Mouse (Mus musculus) ES-E14 (cell line): ENCODE measurements around the gene Bspry. TPM values are rescaled to one million over a fixed set of nuclear protein-coding genes. Genes with fewer than 3 reads are reported as not detected.

Experiments used
- DNase-seq: peaks from one replicate; pipeline ENCODE4 v3.0.0-alpha.2; 2013; ENCODE audit warnings: low read depth, low spot score
- H3K27ac ChIP-seq: 2 replicates; pipeline ENCODE4 v1.5.1; 2012; ENCODE audit warnings: low read depth, mild to moderate bottlenecking, low read length, moderate library complexity, mixed read lengths; ENCODE audit not compliant: poor library complexity, insufficient read depth, severe bottlenecking
- H3K36me3 ChIP-seq: 2 replicates; pipeline ENCODE4 v1.6.1; 2012; ENCODE audit warnings: mild to moderate bottlenecking, low read length, moderate library complexity, mixed read lengths; ENCODE audit not compliant: control insufficient read depth, poor library complexity, insufficient read depth, severe bottlenecking
- H3K4me1 ChIP-seq, 2 experiments: fragments of 150-350 bp in 1 of 2; sonication (generic) in 1 of 2; 2 replicates each; pipeline ENCODE4 v1.6.1; 2012; ENCODE audit warnings: low read length in 2 of 2, mild to moderate bottlenecking in 1 of 2, mixed read lengths in 1 of 2; ENCODE audit not compliant: control insufficient read depth in 2 of 2, insufficient read depth in 2 of 2, poor library complexity in 1 of 2
- H3K4me3 ChIP-seq, 2 experiments: fragments of 150-350 bp in 1 of 2; sonication (generic) in 1 of 2; 2 replicates each; pipeline ENCODE4 v1.5.1; 2012; ENCODE audit warnings: low read length in 2 of 2, low read depth in 1 of 2, mild to moderate bottlenecking in 1 of 2, mixed read lengths in 1 of 2; ENCODE audit not compliant: insufficient read depth in 1 of 2, poor library complexity in 1 of 2, severe bottlenecking in 1 of 2
- H3K9ac ChIP-seq: 2 replicates; pipeline ENCODE4 v1.6.1; 2012; ENCODE audit warnings: low read depth, mild to moderate bottlenecking, low read length, mixed read lengths; ENCODE audit not compliant: poor library complexity, insufficient read depth, severe bottlenecking
- H3K9me3 ChIP-seq: fragments of 150-350 bp; sonication (generic); 2 replicates; pipeline ENCODE4 v1.6.1; 2012; ENCODE audit warnings: low read depth, mild to moderate bottlenecking, low read length; ENCODE audit not compliant: control insufficient read depth, insufficient read depth
- CHD2 ChIP-seq: IDR thresholded peaks from 2 replicates; pipeline ENCODE4 v1.6.1; 2014; ENCODE audit warnings: mild to moderate bottlenecking, low read depth, low read length, inconsistent platforms
- HCFC1 ChIP-seq: IDR thresholded peaks from 2 replicates; pipeline ENCODE4 v1.6.1; 2012; ENCODE audit warnings: low read length, inconsistent platforms, borderline replicate concordance; ENCODE audit not compliant: insufficient read depth
- MAFK ChIP-seq: IDR thresholded peaks from 2 replicates; pipeline ENCODE4 v1.6.1; 2014; ENCODE audit warnings: mild to moderate bottlenecking, low read depth, low read length, inconsistent platforms; ENCODE audit not compliant: insufficient read depth
- ZC3H11A ChIP-seq: IDR thresholded peaks from 2 replicates; pipeline ENCODE4 v1.6.1; 2012; ENCODE audit warnings: low read depth, mild to moderate bottlenecking, inconsistent platforms, low read length, borderline replicate concordance
- ZNF384 ChIP-seq: IDR thresholded peaks from 2 replicates; pipeline ENCODE4 v1.6.1; 2012; ENCODE audit warnings: low read depth, low read length, inconsistent platforms
- in situ Hi-C, 2 experiments: fragments of 600-800 bp; cut with MboI; formaldehyde crosslinking; loops; one replicate each; pipeline ENCODE4 v1.15.1; 2025; ENCODE audit warnings: low sequenced_read_pairs in 2 of 2, inconsistent platforms in 1 of 2; ENCODE audit not compliant: unreplicated experiment in 2 of 2
- total RNA-seq: library from RNA; depleted of rRNA; stranded (reverse); fragments of 300-350 nt; gene quantifications from 2 replicates; pipeline ENCODE4 v1.2.3, GENCODE M21; 2012

The Bspry gene
- total RNA-seq, 1 experiment, result 8.9 TPM

DNA sequence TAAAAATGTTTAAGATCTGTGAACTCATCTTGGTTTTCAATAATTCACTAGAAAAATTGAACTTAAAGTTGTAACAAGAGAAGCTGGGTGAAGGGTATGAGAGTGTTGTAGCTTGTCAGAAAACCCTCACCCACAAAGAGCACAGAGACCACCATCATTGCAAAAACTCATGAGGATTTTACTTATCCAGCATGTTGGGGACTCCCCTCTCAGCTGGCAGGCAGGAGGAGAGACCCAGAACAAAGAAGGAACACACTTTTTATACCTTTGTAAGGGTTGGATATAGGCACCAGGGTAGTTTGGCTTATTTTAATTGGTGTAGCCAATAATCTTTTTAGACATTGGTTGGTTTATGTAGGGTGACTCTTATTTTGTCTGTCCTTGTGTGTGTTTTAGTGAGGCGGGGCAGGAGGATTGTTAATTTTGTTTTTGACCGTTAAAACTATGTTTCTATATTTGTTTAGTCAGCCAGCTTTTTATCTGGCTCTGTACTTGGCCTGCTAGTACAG, 41.1 kb downstream of the Bspry start:
- Histone ChIP-seq H3K9me3 (no peaks in the 10 kb centered on the region), H3K36me3 (peaks cover 5% of the 10 kb centered on the region; the same call in 1 of the 2 replicates), H3K4me1 (peaks cover 0 to 6% of the 10 kb centered on the region in 2 experiments; a peak in 2 of 4 replicates), H3K4me3 (no peak overlapping the region), H3K9ac (no peak overlapping the region), H3K27ac (no peak overlapping the region)
- no peak for TF ChIP-seq HCFC1
- no peak for TF ChIP-seq ZC3H11A
- TF ChIP-seq ZNF384, result no peak
- no peak for TF ChIP-seq MAFK
- no peak for TF ChIP-seq CHD2
- in situ Hi-C loops, result no loop called here
- no peak for DNase-seq

DNA sequence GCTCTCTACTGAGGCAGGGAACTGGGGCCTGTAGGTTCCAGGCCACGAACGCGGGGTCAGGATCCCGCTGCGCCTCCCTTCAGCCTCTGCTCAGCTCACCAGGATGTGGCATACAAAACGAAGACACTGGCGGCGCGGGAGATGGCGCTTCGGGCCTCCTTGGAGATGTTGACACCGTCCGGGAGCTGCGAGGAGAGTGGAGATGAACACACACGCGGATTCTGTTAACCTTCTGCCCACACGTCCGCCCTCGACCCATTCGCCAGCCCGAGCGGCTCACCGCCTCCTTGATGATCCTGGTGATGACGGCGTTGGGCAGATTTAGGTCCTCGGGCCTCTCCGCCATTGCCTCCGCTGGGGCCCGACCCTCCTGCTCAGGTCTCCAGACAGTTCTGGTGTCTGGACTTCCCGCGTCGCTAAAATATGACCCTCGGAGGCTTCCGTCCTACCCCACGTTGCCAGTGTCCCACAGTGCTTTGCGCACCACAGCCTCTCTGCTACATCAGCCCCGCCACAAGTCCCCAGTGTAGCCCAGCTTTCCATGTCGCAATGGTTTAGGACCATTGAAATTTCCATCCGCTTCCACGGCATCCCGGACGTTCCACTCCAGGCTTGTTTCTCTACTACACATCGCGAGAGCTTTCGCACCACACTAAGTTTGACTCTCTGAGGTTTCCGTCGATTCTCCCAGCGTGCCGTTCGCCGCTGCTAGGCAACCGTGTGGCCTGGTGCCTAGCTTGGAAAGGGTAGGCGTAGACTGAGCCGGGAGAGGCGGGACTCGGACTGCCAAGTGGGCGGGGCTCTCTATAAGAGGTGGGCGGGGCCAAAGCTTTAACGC, 45.0 kb downstream of the Bspry start, which contains the start of the genes Pole3 and 4933430I17Rik:
TSS of gene Pole3 (minus strand) at position 418 of the 838 bp plus-strand sequence.
TSS of gene 4933430I17Rik (plus strand) at position 719 of the 838 bp plus-strand sequence.
- H3K4me1 ChIP-seq, result peaks cover 0 to 6% of the 10 kb centered on the region in 2 experiments; a peak in 2 of 4 replicates
- H3K27ac ChIP-seq, result peak within 1 kb of the TSS; percentile 76
- DNase-seq, result peak; percentile 99
- no peaks in the 10 kb centered on the region for H3K9me3 ChIP-seq
- in situ Hi-C loops, result no loop called here
- H3K36me3 ChIP-seq, result peaks cover 5% of the 10 kb centered on the region; the same call in 1 of the 2 replicates
- peak within 1 kb of the TSS; percentile 96 for H3K9ac ChIP-seq
- TF ChIP-seq HCFC1 (peak; percentile 70), CHD2 (peak; percentile 88), MAFK (no peak; the same call in 1 of the 2 replicates), ZNF384 (no peak), ZC3H11A (no peak)
- H3K4me3 ChIP-seq, result peak within 1 kb of the TSS; percentile 79 to 94

DNA sequence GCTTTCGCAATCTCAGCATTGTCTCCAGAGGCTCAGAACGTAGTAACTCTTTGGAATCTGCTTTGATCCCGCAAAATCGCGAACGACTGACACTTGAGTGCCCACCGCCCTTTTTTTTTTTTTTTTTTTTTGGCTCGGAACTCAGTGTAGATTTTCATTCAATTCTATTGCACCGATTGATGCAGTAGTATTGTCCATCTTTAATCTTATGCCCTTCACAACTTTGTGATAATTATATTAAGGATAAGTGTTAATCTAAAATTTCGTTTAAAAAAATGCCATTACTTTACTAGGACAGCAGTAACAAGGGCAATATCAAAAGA, 45.6 kb downstream of the Bspry start:
- Histone ChIP-seq H3K4me3 (peak overlapping the region in 1 of 2 experiments; percentile 49; a peak in 2 of 4 replicates), H3K4me1 (peaks cover 0 to 6% of the 10 kb centered on the region in 2 experiments; a peak in 2 of 4 replicates), H3K27ac (no peak overlapping the region), H3K9me3 (no peaks in the 10 kb centered on the region), H3K36me3 (peaks cover 5% of the 10 kb centered on the region; the same call in 1 of the 2 replicates), H3K9ac (no peak overlapping the region)
- no peak for TF ChIP-seq MAFK
- peak; percentile 93 for TF ChIP-seq ZNF384
- no peak for TF ChIP-seq HCFC1
- TF ChIP-seq CHD2, result no peak
- TF ChIP-seq ZC3H11A, result no peak
- no peak for DNase-seq
- in situ Hi-C loops, result no loop called here

DNA sequence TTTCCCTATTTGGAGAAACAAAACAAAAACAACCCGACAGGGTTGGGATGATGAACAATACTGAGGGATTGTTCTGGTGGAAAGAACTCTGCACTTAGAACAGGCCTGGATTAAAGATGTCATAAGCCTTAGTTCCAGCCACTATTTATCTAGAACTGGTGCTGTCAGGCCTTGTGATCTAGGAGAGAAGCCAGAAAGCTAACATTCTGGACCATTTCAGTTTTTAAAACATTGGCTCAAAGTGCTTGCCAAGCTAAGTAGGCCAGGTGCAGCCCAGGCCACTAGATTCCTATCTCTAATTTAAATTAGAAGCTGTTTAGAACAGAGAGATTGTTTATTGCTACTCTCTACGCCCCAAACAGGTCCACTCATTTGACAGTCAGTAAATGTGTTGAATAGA, 46.4 kb downstream of the Bspry start:
- peaks cover 0 to 8% of the 10 kb centered on the region in 2 experiments; a peak in 2 of 4 replicates for H3K4me1 ChIP-seq
- H3K27ac ChIP-seq, result no peak overlapping the region
- in situ Hi-C loops, result no loop called here
- no peaks in the 10 kb centered on the region for H3K9me3 ChIP-seq
- TF ChIP-seq MAFK (no peak), HCFC1 (no peak), CHD2 (no peak), ZC3H11A (no peak), ZNF384 (no peak)
- H3K4me3 ChIP-seq, result no peak overlapping the region
- H3K36me3 ChIP-seq, result peaks cover 5% of the 10 kb centered on the region; the same call in 1 of the 2 replicates
- no peak overlapping the region for H3K9ac ChIP-seq
- no peak for DNase-seq
